Mouse (Mus musculus): Measurements from ENCODE around the gene Fmo9.

The Fmo9 gene

DNA sequence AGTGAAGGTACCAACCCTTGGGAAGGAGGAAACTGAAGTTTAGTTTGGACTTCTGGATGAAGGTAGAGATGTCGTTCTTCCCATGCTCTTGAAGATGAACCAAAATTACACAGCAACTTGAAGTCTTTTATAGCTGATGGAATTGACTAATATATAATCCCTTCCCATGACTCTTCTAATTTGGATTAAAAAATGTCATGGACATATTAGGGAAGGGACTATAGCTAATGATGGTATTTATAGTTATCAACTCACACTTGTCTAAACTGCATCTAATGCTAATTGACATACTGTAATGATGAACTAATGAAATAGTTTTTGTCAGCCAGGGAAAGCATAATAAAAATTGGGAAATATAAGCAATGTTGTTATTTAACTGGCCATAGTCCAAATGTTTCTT, at the start of gene Fmo9:
Gene Fmo9 (minus strand): TSS at position 101 of the 400 bp plus-strand sequence.
- no peak for DNase-seq (ENCODE audit: low spot score)

DNA sequence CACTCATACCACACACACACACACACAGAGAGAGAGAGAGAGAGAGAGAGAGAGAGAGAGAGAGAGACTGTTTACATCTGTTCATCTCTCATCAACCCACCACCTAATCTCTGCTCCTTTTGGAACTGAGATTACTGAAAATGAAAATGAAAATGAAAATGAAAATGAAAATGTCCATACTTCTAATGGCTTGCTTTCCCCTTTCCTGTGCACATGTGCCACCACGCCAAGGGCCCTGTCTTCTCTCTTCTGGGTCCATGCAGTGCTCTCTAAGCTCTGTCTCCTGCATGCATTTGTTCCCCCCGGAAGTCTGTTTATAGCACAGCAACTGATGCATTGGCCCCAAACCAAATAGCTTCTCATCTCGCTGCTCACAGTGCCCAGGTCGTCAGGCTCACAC, 49.2 kb upstream of the Fmo9 start:
- no peak for DNase-seq (ENCODE audit: low spot score)

DNA sequence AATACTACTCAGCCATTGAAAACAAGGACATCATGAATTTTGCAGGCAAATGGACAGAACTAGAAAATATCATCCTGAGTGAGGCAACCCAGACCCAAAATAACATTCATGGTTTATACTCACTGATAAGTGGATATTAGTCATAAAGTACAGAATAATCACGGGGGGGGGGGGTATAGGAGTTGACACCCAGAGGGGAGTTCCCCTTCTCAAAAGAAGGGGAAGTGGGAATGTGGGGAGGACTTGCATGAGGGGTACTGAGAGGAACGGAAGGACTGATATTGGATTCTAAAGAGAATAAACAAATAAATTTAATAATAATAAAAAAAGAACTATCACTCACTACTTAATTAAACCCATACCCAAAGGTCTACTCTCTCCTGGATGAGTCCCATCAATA, 48.6 kb upstream of the Fmo9 start:
- no peak for DNase-seq (ENCODE audit: low spot score)

DNA sequence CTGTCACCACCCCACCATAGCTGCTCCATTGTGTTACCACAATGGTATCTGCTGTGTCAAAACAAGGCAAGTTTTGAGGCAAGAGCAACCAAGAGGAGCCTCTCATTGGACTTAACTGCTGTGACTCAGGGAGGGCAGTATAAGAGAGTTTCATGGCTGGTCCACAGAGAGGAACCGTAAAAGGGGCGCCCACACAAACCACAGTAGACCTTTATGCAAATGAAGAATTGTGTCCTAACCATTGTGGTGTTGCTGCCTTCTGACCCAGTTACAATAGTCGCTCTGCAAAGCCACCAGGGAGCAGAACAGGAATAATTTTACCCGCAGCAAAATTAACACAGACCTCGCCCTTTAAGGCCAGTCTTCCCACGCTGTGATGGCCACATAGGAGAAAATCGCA, 29.2 kb upstream of the Fmo9 start:
- DNase-seq (ENCODE audit: low spot score), result no peak

DNA sequence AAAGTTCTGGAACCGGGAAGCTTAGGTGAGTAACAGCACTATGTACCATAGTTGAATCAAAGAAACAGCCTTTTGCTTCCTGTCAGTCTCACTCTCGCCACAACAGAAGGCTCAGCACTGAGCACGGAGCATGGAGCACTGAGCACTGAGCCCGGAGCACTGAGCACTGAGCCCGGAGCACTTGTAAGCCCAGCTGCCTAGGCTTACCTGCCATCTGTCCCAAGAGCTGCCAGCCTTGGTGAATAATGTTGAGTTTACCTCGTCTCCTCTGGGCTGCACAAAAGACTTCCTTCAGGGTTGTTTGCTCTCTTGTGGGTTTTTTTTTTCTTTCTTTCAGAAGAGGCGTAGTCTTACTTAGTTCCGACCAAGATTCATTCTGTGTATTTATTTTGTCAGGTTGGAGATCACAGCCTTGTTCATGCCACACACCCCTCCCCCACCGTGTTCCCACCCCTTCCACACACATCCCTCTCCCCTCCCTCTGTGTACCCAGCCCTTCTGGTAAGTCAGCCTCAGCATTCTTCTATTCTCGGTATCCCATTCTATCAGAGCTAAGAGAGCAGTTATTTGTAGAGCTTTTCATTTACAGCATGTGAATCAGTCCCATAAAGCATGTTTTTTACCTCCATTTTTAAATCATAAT, 20.7 kb upstream of the Fmo9 start:
- DNase-seq (ENCODE audit: low spot score), result no peak

DNA sequence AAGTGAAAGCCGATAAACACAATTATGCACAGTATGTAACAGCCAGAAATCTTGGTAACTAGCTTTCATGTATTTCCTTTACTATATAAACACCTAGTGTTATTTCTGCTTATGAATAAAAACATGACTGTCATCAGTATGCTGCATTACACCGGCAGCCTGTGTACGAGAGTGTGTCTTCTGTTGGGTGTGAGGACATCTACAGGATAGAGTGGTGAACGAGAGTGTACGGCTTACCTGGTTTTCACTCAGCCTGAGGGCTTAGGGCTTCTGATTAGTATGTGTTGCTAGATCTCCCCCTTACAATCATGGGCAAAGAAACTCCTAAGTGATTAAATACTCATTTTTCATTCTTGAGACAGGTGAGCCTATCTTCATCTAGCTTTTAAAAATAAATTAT, 12.4 kb downstream of the Fmo9 start:
- DNase-seq (ENCODE audit: low spot score), result no peak

DNA sequence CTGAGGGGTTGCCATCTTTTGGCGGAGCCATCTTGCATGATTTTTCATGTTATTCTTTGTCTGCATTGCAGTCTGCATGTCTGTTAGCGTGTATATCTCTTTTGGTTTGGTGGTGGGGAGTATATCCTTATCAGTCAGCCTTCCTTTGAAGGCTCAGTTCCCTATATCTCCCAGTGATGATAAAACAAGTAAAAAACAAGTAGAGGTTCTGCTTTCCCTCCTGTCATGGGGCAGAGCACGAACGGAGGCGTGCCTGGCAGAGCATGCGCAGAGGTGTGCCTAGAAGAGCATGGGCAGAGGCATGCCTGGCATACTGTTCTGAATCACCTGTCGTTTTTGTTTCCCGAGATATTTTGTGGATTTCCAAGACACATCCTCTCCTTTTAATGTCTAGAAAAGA, 20.8 kb downstream of the Fmo9 start:
- DNase-seq (ENCODE audit: low spot score), result no peak

DNA sequence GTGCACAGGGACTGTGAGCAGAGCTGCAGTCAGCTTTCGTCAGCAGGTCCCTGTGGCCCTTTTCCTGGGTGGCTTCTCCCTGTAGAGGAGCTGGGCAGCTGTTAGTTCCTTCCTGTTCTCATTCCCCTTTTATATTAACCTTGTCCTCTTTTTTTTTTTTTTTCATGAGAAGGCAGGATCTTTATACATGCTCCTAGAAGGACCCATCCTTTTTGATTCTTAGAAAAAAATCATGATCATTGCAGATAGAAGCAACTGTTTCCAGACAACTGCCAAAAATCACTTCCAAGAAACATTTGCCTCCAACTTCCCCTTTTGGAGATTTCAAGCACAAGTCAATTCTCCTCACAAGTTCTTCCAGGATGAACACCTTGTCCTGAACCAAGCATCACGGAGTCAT, 34.1 kb downstream of the Fmo9 start, which contains the start of gene Gm4847:
Gene Gm4847 (minus strand): TSS at position 101 of the 400 bp plus-strand sequence.
- no peak for DNase-seq (ENCODE audit: low spot score)
